Mouse (Mus musculus): ENCODE data around the gene Thy1.
A peak's percentile ranks its signal among the peaks of the same experiment; 100 is the strongest.

Gene Thy1

GRCm38 (mm10) chr9:44069252-44069651 lies 26.1 kb downstream of the Thy1 start:
- peak; percentile 19 for DNase-seq

DNA sequence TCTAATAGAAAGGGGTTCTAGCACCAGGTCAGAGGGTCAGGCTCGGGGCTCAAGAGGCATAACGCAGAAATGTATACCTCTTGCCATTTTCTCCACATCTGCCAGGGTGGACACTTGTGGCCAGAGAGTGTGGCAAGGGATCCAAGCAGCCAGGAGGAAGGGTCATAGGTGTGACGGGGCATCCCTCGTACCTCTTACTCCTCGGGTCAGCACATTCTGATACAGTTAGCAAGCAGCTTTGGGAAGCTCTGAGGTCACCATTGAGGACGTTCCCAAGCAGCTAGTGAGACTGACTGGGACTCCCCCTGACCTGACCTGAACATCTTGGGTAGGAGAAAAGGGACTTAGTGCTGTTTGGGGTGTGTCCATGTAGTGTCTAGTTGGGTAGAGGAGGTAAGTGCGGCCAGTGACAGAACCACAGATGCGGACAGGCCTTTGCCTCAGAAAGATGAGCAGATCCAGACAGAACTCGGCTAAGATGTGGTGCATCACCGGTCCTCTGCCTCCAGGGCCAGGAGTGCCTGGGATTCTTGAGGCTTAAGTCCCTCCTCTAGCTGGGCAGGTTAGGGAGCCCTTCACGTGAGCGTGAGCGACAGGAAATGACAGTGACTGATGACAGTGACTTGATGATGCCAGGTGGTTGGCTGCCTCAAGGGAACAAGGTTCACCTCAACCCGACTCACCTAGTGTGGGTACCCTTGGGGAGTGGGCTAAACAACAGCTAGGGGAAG lies 27.1 kb downstream of the Thy1 start:
- peak; percentile 22 for DNase-seq

- DNase-seq, result no peak
Observed at GRCm38 (mm10) chr9:44070844-44071231, 27.7 kb downstream of the Thy1 start.

GRCm38 (mm10) chr9:44071914-44072598 lies 28.9 kb downstream of the Thy1 start:
- peak; percentile 40 for DNase-seq

DNA sequence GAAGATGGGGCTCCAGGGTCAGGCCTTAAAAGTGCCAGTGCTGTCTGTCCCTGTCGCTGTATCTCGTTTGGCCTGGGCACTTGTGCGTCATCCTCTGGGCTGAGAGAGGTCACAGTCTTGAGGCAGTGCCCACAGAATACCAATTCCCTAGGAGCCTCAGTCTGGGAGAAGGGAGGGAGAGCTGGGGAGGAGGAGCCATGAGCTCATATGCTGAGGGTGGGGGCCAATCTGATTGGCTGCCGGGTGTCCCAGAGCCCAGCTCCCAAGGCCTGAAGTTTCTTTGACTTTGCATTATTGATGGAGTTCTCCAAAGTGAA lies 29.4 kb downstream of the Thy1 start:
- peak; percentile 36 for DNase-seq

GRCm38 (mm10) chr9:44073115-44073514 lies 29.9 kb downstream of the Thy1 start:
- peak; percentile 56 for DNase-seq

DNA sequence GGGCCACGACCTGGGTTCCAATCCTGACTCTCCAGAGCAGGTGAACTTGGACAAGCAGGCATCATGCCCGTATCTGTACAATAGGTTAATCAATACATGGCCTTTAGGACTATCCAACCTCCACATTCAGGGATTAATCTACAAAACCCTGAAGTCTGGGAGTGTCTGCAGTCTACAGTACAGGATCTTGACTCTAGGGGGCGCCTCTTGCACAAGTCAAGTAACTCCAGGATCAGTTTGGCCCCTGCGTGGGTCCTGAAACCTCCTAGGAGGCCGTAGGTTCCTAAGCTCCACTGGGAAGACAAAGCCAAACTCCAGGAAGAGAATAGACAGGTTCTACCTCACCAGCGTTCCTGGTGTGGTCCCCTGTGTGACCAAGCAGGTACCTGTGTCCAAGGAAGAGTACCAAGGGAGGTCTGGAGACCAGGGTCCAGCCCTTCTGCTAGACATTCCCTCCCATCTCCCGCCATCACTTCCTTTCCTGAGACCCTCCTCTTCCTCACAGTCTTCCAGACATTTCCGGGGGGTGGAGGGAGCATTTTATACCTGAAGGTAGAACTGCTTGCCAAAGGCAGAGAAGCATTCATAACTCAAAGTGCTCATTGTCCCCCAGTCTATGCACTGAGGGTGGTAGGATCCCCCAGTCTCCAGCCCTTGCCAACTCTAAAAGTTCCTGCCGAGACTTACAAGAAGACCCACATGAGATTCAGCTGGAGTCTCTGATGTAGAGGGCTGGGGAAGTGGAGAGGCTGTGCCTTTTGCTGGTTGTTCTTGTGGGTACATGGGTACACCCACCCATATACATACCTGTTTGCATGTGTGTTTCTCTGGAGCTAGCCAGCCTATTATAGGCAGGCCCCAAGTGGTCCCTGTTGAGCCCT lies 31.5 kb downstream of the Thy1 start:
- DNase-seq, result peak; percentile 61

DNA sequence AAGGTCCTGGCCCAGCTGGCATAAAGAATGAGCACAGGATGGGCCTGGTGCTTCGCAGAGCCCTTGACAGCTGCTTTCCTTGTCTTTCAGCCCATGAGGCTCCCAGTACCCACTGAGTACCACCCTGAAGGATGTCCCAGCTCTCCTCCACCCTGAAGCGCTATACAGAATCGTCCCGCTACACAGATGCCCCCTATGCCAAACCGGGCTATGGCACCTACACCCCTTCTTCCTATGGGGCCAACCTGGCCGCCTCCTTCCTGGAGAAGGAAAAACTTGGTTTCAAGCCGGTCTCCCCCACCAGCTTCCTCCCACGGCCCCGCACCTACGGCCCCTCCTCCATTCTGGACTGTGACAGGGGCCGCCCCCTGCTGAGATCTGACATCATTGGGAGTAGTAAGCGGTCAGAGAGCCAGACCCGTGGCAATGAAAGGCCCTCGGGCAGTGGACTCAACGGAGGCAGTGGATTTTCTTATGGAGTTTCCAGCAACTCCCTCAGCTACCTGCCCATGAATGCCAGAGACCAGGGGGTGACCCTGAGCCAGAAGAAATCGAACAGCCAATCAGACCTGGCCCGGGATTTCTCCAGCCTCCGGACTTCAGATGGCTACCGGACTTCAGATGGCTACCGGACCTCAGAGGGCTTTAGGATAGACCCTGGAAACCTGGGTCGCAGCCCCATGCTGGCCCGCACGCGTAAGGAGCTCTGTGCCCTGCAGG lies 32.3 kb downstream of the Thy1 start:
- DNase-seq, result peak; percentile 54

GRCm38 (mm10) chr9:44075996-44076763 lies 33.0 kb downstream of the Thy1 start:
- peak; percentile 49 for DNase-seq

GRCm38 (mm10) chr9:44076764-44077120 lies 33.6 kb downstream of the Thy1 start:
- peak; percentile 65 for DNase-seq

- DNase-seq, result peak; percentile 30
Observed at GRCm38 (mm10) chr9:44077266-44077910, 34.2 kb downstream of the Thy1 start.

GRCm38 (mm10) chr9:44078136-44078797 lies 35.1 kb downstream of the Thy1 start:
- DNase-seq, result no peak

GRCm38 (mm10) chr9:44078955-44079756 lies 36.0 kb downstream of the Thy1 start:
- DNase-seq, result peak; percentile 95

DNA sequence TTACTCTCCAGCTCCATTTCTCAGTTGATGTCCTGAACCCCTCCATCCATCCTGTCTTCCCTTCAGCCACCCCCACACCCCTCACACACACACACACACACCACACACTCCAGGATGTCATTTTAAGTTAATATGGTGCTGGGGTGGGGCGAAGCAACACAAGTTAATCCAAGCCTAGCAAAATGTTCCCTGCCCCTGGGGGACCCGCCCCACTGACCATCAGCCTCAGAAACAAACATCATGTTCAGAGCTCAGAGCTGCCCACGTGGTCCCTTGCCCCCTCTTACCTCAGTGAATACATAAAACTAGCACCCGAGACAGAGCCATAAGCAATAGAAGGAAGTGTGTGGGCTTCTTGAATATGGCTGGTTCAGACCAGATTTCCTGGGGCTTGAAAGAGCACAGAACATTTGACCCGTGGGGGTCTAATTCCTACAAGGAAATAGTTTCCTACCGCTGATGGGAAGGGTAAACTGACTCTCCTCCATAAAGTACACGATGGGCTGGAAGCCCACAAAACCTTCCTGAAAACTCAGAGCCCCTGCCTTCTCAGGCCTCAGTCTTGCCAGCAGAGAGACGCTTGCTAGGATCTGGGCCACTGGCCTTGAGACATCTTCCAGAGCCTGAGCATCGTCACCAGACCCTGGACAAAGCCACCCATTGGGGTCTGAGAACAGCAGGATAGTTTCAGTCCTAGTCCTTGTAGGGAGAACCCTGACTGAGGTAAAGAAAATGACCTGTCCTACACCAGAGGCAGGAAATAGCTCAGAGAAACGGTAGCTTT lies 37.0 kb downstream of the Thy1 start:
- DNase-seq, result peak; percentile 25

DNA sequence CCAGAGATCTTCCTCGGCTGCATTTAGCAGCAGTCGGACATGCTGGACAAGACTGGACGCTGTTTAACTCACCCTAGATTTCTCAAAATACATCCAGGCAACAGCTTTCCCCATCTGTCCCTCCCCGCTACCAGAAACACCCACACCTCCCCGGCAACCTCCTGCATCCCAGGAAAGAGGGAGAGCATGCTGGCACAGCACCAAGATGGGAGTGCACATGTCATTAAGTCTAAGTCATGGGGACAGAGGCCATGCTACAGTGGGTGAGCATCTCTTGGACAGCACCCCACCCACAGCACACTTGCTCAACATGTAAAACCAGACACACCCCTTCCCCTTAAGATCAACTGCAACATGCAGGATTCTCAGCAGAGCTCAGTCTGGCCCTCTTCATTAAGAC lies 37.8 kb downstream of the Thy1 start:
- DNase-seq, result peak; percentile 43

DNA sequence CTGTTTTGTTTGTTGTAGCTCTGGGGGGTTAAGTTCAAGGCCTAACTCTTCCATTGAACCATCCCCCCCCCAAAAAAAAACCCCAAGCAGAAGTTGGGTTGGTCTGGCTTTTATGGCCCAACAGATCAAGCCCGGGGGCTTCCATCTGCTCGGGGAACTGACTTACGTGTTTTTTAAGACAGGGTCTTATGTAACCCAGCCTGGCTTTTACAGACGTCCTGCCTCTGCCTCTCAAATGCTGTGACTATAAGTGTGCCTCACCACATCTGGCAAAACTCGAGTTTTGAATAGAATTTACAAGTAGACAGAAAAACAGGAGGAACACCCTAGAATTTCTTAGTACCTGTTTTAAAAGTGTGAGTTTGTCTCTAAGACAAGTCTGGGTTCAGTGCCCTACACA lies 38.4 kb downstream of the Thy1 start:
- peak; percentile 7 for DNase-seq

DNA sequence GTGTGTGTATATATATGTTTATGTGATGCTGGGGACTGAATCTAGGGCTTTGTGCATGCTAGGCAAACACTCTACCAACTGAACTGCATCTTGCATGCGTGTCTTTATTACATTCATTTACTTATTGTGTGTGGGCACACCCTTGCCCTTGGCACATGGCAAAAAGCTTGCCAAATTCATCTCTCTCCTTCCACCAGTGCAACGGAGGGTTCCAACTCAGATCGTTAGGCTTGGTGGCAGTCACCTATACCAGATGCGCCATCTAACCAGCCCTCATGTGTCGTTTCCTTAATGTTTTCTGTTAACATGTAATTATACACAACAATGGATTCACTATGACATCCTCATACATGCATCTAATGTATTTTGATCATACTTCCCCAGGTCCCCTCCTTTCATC lies 39.1 kb downstream of the Thy1 start:
- peak; percentile 16 for DNase-seq

DNA sequence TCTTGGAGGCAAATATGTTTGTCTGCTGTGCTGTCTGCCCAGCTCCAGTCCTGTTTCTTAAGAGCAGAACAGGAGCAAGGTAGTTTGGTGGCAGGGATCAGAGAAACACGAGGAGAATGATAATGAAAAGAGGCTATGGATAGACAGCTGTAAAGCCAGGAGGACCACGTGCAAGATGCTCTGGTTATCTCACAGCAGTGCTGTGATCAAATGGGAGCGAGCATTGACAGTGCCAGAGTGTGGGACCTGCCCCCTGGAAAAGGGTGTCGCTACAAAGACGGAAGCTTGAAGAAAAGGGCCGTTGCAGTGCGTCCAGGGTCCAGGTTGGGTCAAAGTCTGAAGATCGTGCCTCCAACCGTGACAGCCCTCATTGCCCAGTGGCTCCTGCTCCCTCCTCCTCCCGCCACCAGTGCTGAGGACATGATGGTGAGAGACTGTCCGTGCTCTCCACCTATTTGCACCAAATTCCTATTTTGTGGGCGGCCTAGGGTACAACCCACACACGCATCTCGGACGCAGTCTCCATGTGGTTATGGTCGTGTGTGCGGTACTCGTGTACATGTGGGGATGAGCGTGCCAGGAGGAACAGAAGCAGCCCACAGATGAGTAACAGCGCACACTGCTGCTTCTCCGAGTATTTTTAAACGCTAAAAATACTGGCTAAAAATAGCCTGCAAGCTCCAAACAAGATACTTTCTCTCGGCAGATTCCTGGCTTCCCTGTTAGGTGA lies 40.4 kb downstream of the Thy1 start:
- DNase-seq, result peak; percentile 46

GRCm38 (mm10) chr9:44084236-44084635 lies 41.1 kb downstream of the Thy1 start:
- no peak for DNase-seq

Measured in cerebellum, adult 11 months (tissue).